Mouse (Mus musculus) stomach, adult 2 months (tissue): ENCODE results near the gene Heatr6. TPM values are rescaled to one million over a fixed set of nuclear protein-coding genes. Genes with fewer than 3 reads are reported as not detected.

Source experiments
- polyA plus RNA-seq: library from polyadenylated mRNA; depleted of rRNA; stranded (reverse); fragments of >200 nt; gene quantifications from 2 replicates; pipeline ENCODE4 v1.2.3, GENCODE M21; 2012; rRNA removed

Gene Heatr6
- polyA plus RNA-seq, result 7.7 and 7.9 TPM in 2 replicates

GRCm38 (mm10) chr11:83753581-83754181 lies at the start of gene Heatr6:
Gene Heatr6, plus strand, starts transcription at chr11:83753696.

GRCm38 (mm10) chr11:83703705-83704104 lies 49.8 kb upstream of the Heatr6 start, which contains the start of gene Wfdc17:
Gene Wfdc17, plus strand, starts transcription at chr11:83703991.

GRCm38 (mm10) chr11:83708715-83709114 lies 44.8 kb upstream of the Heatr6 start, which contains the start of gene Wfdc18:
Gene Wfdc18, plus strand, starts transcription at chr11:83709015.

GRCm38 (mm10) chr11:83746681-83747080 lies 6.8 kb upstream of the Heatr6 start, which contains the start of gene Wfdc21:
Gene Wfdc21, plus strand, starts transcription at chr11:83746940.

Other genes with a start within 250 kb of the Heatr6 start
- not detected in 2 replicates for gene Heatr9, start 231.5 kb upstream of the Heatr6 start, polyA plus RNA-seq
- gene Ccl5, start 223.2 kb upstream of the Heatr6 start, polyA plus RNA-seq, result 9.1 and 12.4 TPM in 2 replicates
- gene Ccl9, start 175.1 kb upstream of the Heatr6 start, polyA plus RNA-seq, result 0.47 and 0.59 TPM in 2 replicates
- 4.9 and 9.6 TPM in 2 replicates for gene Ccl6, start 160.6 kb upstream of the Heatr6 start, polyA plus RNA-seq
- gene Rpl9-ps1, start 108.1 kb upstream of the Heatr6 start, polyA plus RNA-seq, result not detected in 2 replicates
- 0.53 and 0.76 TPM in 2 replicates for gene Ccl3, start 104.3 kb upstream of the Heatr6 start, polyA plus RNA-seq
- gene Ccl4, start 91.1 kb upstream of the Heatr6 start, polyA plus RNA-seq, result 0.25 and 1.1 TPM in 2 replicates
- 0.70 TPM in 1 of 2 replicates, not detected in the other for gene Wfdc17, start 49.7 kb upstream of the Heatr6 start, polyA plus RNA-seq
- 0.89 TPM in 1 of 2 replicates, not detected in the other for gene Wfdc18, start 44.7 kb upstream of the Heatr6 start, polyA plus RNA-seq
- gene Wfdc21, start 6.8 kb upstream of the Heatr6 start, polyA plus RNA-seq, result 23.2 and 38.7 TPM in 2 replicates
- gene Hnf1b, start 96.4 kb downstream of the Heatr6 start, polyA plus RNA-seq, result 10.0 and 14.3 TPM in 2 replicates
- 0.32 and 0.47 TPM in 2 replicates for gene Ddx52, start 188.4 kb downstream of the Heatr6 start, polyA plus RNA-seq
- 5.5 and 6.9 TPM in 2 replicates for gene Synrg, start 210.7 kb downstream of the Heatr6 start, polyA plus RNA-seq